Mouse (Mus musculus) kidney, adult 9 months (tissue): ENCODE data around the gene Nrp1.

Experiments used
- DNase-seq: peaks from one replicate; pipeline ENCODE4 v3.0.0; 2022

Nrp1 gene

DNA sequence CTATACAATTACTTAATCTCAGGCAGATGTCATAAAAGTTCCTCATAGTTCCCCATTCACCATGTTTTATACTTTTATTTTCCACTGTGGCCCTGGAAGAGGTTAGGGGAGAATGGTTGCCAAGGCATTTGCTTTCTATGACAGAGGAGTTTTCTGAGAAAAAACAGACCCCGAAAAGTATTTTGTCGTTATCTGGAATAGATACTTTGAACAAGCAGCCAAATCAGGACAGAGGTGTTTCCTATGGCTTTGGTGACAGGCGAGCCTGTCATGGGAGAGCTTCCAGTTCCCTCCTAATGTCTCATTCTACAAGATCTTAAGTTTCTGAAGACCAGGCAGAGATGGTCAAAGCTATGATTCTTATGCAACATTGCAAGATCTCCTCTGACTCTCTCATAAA, 13.4 kb downstream of the Nrp1 start:
- no peak for DNase-seq

GRCm38 (mm10) chr8:128372724-128373123, 14.3 kb downstream of the Nrp1 start:
- DNase-seq, result no peak

DNA sequence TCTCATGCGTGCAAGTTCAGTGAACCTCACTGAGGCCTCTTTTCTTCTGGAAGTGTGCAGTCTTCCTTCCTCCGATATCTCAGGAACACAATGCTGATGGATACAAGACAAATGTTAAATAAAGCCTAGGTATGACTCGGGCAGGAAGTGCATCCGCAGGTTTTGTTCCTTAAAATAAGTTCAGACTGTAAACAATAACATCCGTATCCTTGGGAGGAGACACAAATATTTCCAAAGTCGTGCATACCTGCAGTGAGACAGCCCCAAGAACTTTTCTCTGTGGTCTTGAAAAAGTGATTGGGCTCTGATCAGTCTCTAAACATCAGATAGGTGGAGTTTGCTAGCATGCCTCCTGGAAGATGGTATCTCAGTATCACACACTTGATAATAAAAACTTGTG, 15.0 kb downstream of the Nrp1 start:
- DNase-seq, result no peak

DNA sequence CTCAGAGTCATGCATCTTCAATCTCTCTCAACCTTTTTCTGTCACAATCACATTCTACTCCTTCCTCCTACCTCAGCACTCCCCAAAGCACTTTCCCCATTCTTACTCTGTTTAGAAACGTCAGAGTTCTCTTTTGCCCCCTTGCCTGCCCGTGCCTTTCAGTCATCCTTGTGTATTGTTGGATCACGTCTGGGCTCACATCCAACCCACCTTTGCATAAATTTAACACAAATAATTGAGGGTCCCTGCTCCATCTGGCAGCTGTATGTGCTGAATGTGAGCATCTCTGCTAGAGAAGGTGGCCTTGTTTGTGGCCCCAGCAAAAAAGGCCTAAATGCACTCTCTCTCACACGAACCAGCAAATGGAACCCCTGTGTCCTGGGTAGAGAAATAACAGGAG, 16.9 kb downstream of the Nrp1 start:
- DNase-seq, result no peak

GRCm38 (mm10) chr8:128383176-128383575, 24.8 kb downstream of the Nrp1 start:
- no peak for DNase-seq

GRCm38 (mm10) chr8:128384366-128384765, 26.0 kb downstream of the Nrp1 start:
- DNase-seq, result no peak

GRCm38 (mm10) chr8:128384921-128385332, 26.5 kb downstream of the Nrp1 start:
- DNase-seq, result no peak

- DNase-seq, result peak; percentile 74
Observed at GRCm38 (mm10) chr8:128386963-128387621, 28.7 kb downstream of the Nrp1 start.

DNA sequence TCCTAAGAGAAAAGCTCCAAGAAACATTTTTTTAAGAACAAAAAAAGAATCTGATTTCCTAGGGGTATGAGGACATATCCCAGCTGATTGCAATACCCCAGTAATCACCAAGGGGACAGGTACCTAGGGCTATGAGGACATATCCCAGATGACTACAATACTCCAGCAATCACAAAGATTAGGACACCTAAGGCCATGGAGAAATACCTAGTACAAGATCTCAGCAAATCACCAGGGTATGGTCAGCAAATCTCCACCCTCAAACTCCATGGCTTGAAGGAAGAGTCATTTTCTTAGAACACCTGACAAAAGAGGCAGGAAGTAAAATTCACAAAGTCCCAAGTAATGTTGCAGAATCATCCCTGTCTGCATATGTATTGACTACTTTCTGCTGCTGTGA, 32.4 kb downstream of the Nrp1 start:
- DNase-seq, result no peak

- DNase-seq, result no peak
Observed at GRCm38 (mm10) chr8:128391182-128391760, 32.9 kb downstream of the Nrp1 start.

DNA sequence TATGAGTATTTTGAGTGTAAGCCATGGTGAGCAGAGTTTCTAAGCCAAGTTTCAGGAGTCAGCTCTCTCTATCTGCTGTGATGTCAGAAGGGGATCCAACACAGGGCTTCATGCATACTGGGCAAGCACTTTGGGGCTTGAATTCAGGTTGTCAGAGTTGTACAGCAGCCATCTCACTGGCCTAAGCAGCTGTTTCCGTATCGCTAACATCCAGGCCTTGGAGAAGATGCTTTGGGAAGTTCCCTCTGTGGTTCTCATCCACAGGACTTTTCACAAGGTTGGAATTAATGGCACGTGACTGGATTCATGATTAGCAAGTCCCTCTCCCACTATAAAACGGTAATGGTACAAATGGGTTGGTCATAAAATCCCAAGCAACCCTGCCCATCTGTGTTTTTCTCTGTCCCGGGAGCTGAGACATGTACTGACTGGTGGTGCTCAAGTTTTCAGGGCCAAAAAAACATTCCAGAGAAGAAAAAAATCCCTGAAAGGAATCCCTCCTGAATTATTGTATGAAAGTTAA, 36.3 kb downstream of the Nrp1 start:
- DNase-seq, result no peak

DNA sequence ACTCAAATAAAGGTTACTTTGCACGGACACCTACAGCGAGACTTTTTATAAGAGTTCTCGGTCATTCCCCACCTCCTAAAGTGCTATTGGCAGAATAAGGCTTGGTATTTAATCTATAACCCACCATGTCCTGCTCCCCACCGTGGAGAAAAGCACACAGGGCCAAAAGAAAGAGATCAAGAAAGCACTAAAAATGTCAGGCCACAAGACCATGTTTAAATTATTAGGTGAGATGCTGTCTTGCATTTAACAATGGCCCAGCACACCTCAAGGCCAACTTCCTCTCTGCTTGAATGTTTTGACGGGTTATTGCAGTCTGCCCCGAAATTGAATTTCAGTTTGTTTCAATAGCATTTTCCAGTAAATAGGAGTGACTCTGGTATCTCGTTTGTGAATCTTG, 38.6 kb downstream of the Nrp1 start:
- DNase-seq, result no peak

DNA sequence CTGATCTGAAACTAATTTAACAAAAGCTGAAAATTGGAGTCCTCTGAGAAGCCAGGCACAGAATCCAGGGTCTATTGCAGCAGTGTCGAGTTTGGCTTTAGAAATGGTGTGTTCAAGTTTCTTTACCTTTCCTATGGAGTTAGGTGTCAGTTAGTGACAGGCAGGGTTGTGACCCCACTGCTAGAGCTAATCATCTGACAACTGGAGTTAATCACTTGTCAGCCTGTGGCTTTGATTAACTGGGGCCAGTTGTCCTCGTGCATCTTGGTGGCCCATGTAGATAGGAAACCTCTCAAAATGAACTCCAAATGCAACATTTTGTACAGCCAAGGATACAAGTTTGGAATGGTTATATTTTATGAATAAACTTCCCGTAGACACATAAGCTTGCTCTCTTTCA, 39.0 kb downstream of the Nrp1 start:
- no peak for DNase-seq

- DNase-seq, result no peak
Observed at GRCm38 (mm10) chr8:128398472-128399091, 40.2 kb downstream of the Nrp1 start.

DNA sequence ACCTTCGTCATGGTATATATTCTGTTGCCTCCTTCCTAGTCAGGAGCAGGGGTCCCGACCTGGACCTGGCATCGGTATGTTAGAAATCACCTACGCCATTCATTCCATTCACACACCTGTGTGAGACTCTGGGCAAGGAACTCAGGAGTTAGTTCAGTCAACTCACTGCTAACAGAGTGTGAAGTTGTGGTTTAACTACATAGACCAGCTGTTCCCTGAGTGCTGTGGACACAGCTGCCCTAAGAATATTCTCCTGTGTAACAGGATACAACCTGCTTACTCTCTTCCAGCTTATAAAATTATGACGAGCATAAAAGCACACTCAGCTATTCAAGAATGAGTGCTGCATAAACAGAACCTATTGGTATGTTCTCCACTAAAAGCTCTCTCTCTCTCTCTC, 41.9 kb downstream of the Nrp1 start:
- DNase-seq, result no peak

- DNase-seq, result peak; percentile 40
Observed at GRCm38 (mm10) chr8:128404876-128405275, 46.5 kb downstream of the Nrp1 start.

- DNase-seq, result no peak
Observed at GRCm38 (mm10) chr8:128413381-128413780, 55.0 kb downstream of the Nrp1 start.

DNA sequence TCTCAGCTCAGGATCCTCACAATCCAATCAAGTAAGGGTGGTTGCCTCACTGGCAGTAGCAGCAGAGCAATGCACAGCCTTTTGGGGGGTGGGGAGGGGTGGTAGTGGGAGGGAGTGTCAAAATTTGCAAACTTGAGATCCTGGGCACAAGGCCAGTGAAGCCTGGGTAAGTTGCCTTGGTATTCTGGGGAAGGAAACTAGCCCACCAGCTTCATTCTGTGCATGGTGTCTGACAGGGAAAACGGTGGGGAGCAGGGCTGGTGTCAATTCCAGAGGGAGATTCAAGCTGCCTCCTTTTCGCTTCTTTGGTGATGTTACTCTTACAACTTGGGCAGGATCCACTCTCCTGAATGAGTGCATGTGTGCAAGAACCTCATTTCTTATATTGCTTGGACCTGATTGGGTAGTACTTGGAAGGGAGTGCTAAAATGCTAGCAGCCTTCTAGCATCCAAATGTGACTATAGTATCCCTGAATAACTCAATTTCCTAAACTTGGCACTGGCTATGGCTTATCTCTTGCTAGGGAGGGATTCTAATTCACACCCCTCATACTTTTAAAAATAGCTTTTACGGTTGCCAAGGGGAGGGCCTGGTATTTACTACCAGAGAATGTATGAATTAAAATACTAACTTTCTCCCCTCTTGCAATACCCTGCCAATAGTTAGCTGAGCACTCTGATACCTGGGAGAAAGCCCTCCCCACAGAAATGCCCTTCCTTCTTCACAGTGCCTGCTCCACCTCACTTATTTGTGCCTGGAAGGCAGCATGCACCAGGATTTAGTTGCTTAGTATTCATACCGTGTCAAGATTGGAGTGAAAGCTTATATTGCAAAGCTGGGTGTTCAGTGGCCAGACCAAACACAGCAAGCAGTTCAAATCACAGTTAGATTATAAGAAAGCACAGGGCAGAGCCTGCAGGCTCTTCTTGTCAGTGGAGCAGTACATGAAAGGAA, 57.6 kb downstream of the Nrp1 start:
- no peak for DNase-seq

GRCm38 (mm10) chr8:128416896-128417295, 58.5 kb downstream of the Nrp1 start:
- DNase-seq, result no peak

GRCm38 (mm10) chr8:128417956-128418796, 59.8 kb downstream of the Nrp1 start:
- no peak for DNase-seq

- DNase-seq, result no peak
Observed at GRCm38 (mm10) chr8:128419984-128420383, 61.6 kb downstream of the Nrp1 start.

GRCm38 (mm10) chr8:128420402-128420801, 62.0 kb downstream of the Nrp1 start:
- no peak for DNase-seq
